8 mouse cellular contexts compared by ENCODE assay signal in genomic region chr7:97453141-97453921, GRCm38 (mm10). TPM values are rescaled to one million over a fixed set of nuclear protein-coding genes. Genes with fewer than 3 reads are reported as not detected.
DNase-seq lines count a peak whose midpoint lies in the region; ATAC-seq and TF ChIP-seq lines count a peak whose summit lies in the region.

No protein-coding gene starts in this region.

- intact Hi-C loops in heart, postnatal 36 days (cut with DNase I) = no loop called here
- intact Hi-C loops in left cerebral cortex, postnatal 36 days (cut with DNase I) = no loop called here

- H3K4me2 ChIP-seq in limb, embryonic 11.5 days (ENCODE audit: low read depth, severe bottlenecking) = peak overlapping the region; percentile 79
- peak overlapping the region; percentile 59 for H3K4me2 ChIP-seq in midbrain, embryonic 12.5 days (replicated peaks)
- H3K4me2 ChIP-seq in stomach, postnatal 0 days (replicated peaks; ENCODE audit: low read depth) = peak overlapping the region; percentile 92

- no peaks in the 10 kb centered on the region for H3K36me3 ChIP-seq in limb, embryonic 11.5 days (ENCODE audit: control insufficient read depth, insufficient read depth, low read length)
- no peaks in the 10 kb centered on the region for H3K36me3 ChIP-seq in midbrain, embryonic 12.5 days
- H3K36me3 ChIP-seq in stomach, postnatal 0 days (ENCODE audit: control insufficient read depth, insufficient read depth, low read length) = peaks cover 4% of the 10 kb centered on the region; the same call in 1 of the 2 replicates

- TF ChIP-seq EP300 in stomach, postnatal 0 days (optimal IDR thresholded peaks at IDR 0.05) = no peak

- 5% methylated on average over 27 of the region's 27 CpGs for WGBS in limb, embryonic 11.5 days
- 12% methylated on average over 27 of the region's 27 CpGs for WGBS in midbrain, embryonic 12.5 days
- WGBS in stomach, postnatal 0 days = 2% methylated on average over 27 of the region's 27 CpGs

- DNase-seq in layer of hippocampus, adult 2 months (ENCODE audit: low spot score in 2 of 2) = no peak
- DNase-seq in layer of hippocampus, adult 9-10 months (ENCODE audit: low spot score) = no peak
- peak; percentile 17 for DNase-seq in embryo, embryonic 11.5 days (ENCODE audit: low read depth, low spot score)
- DNase-seq in heart, postnatal 36 days = peak; percentile 9 to 10
- DNase-seq in limb, embryonic 11.5 days (ENCODE audit: low spot score) = peak; percentile 57
- peak; percentile 68 for DNase-seq in stomach, postnatal 0 days (ENCODE audit: low spot score)
- DNase-seq in left cerebral cortex, postnatal 36 days (ENCODE audit: low spot score in 2 of 2) = no peak

- peak; percentile 62 for ATAC-seq in limb, embryonic 11.5 days (ENCODE audit: insufficient number of reproducible peaks, low FRiP score, low TSS enrichment, low read depth)
- no peak for ATAC-seq in midbrain, embryonic 12.5 days (ENCODE audit: low FRiP score, low read depth)
- peak; percentile 82 for ATAC-seq in stomach, postnatal 0 days (ENCODE audit: low FRiP score, low TSS enrichment)

- H3K9me3 ChIP-seq in limb, embryonic 11.5 days (ENCODE audit: control insufficient read depth, low read length) = no peaks in the 10 kb centered on the region; the same call in 1 of the 2 replicates
- no peaks in the 10 kb centered on the region for H3K9me3 ChIP-seq in midbrain, embryonic 12.5 days
- H3K9me3 ChIP-seq in stomach, postnatal 0 days (ENCODE audit: control insufficient read depth, low read length) = no peaks in the 10 kb centered on the region

- peak overlapping the region; percentile 51 for H3K9ac ChIP-seq in limb, embryonic 11.5 days (ENCODE audit: low read length)
- peak overlapping the region; percentile 29 for H3K9ac ChIP-seq in midbrain, embryonic 12.5 days (replicated peaks)
- peak overlapping the region; percentile 72 for H3K9ac ChIP-seq in stomach, postnatal 0 days (ENCODE audit: low read length)

- peak overlapping the region; percentile 68 for H3K27ac ChIP-seq in layer of hippocampus, adult 2 months
- H3K27ac ChIP-seq in limb, embryonic 11.5 days (replicated peaks; ENCODE audit: low read depth, low read length) = no peak overlapping the region
- H3K27ac ChIP-seq in midbrain, embryonic 12.5 days (replicated peaks) = no peak overlapping the region
- H3K27ac ChIP-seq in stomach, postnatal 0 days (replicated peaks) = peak overlapping the region; percentile 91

- H3K4me1 ChIP-seq in limb, embryonic 11.5 days (ENCODE audit: control insufficient read depth, insufficient read depth, low read length) = no peaks in the 10 kb centered on the region
- H3K4me1 ChIP-seq in midbrain, embryonic 12.5 days = peaks cover 11% of the 10 kb centered on the region; the same call in 1 of the 2 replicates
- no peaks in the 10 kb centered on the region for H3K4me1 ChIP-seq in stomach, postnatal 0 days (replicated peaks; ENCODE audit: control insufficient read depth, insufficient read depth)

- H3K27me3 ChIP-seq in limb, embryonic 11.5 days (ENCODE audit: control insufficient read depth, insufficient read depth, low read length) = no peaks in the 10 kb centered on the region
- H3K27me3 ChIP-seq in midbrain, embryonic 12.5 days = peaks cover 10% of the 10 kb centered on the region; the same call in 1 of the 2 replicates
- no peaks in the 10 kb centered on the region for H3K27me3 ChIP-seq in stomach, postnatal 0 days (ENCODE audit: control insufficient read depth, insufficient read depth, low read length)

- no peak for TF ChIP-seq CTCF in layer of hippocampus, adult 2 months (conservative IDR thresholded peaks at IDR 0.05)
- no peak for TF ChIP-seq CTCF in stomach, postnatal 0 days (IDR thresholded peaks at IDR 0.05; ENCODE audit: low read depth)

- H3K4me3 ChIP-seq in layer of hippocampus, adult 2 months = peak overlapping the region; percentile 50
- H3K4me3 ChIP-seq in limb, embryonic 11.5 days (ENCODE audit: low read depth, low read length) = peak overlapping the region; percentile 32
- H3K4me3 ChIP-seq in midbrain, embryonic 12.5 days = peak overlapping the region; percentile 35
- H3K4me3 ChIP-seq in stomach, postnatal 0 days (ENCODE audit: low read depth, low read length) = peak overlapping the region; percentile 53

RNA-seq across cellular contexts. Expression of gene Kctd14, which starts 2.2 kb away (rescaled TPM):
- 1 to 10 TPM; 4.7 to 5.3 TPM for total RNA-seq in layer of hippocampus, adult 2 months (2021)
- not detected for total RNA-seq in heart, postnatal 36 days (2021)
- polyA plus RNA-seq in limb, embryonic 11.5 days (2014; fragmentation: Nextera tagmentation; extraction: Ambion mirVana) = 0.65 and 1.6 TPM in 2 replicates
- polyA plus RNA-seq in midbrain, embryonic 12.5 days (2016; fragmentation: Nextera tagmentation; extraction: Ambion mirVana) = 0.96 and 1.4 TPM in 2 replicates
- 32.4 and 33.2 TPM in 2 replicates for polyA plus RNA-seq in stomach, postnatal 0 days (2015; fragmentation: Nextera tagmentation; extraction: Ambion mirVana)
- total RNA-seq in left cerebral cortex, postnatal 36 days (2021) = 1 to 10 TPM; 3.2 to 3.6 TPM

RNA-seq across cellular contexts. Expression of gene Ints4, which starts 27.4 kb away (rescaled TPM):
- total RNA-seq in layer of hippocampus, adult 2 months (2021) = 10 to 100 TPM; 28.1 to 31.9 TPM
- total RNA-seq in heart, postnatal 36 days (2021) = 10 to 100 TPM; 48.1 to 53.0 TPM
- polyA plus RNA-seq in limb, embryonic 11.5 days (2014; fragmentation: Nextera tagmentation; extraction: Ambion mirVana) = 70.7 and 73.2 TPM in 2 replicates
- 50.1 and 53.3 TPM in 2 replicates for polyA plus RNA-seq in midbrain, embryonic 12.5 days (2016; fragmentation: Nextera tagmentation; extraction: Ambion mirVana)
- 21.9 and 26.7 TPM in 2 replicates for polyA plus RNA-seq in stomach, postnatal 0 days (2015; fragmentation: Nextera tagmentation; extraction: Ambion mirVana)
- 10 to 100 TPM; 28.5 to 32.6 TPM for total RNA-seq in left cerebral cortex, postnatal 36 days (2021)

RNA-seq across cellular contexts. Expression of gene Thrsp, which starts 35.8 kb away (rescaled TPM):
- 10 to 100 TPM; 40.0 to 40.6 TPM for total RNA-seq in layer of hippocampus, adult 2 months (2021)
- 10 to 100 TPM; 43.7 to 50.9 TPM for total RNA-seq in heart, postnatal 36 days (2021)
- 0.27 TPM in 1 of 2 replicates, not detected in the other for polyA plus RNA-seq in limb, embryonic 11.5 days (2014; fragmentation: Nextera tagmentation; extraction: Ambion mirVana)
- 0.37 and 0.65 TPM in 2 replicates for polyA plus RNA-seq in midbrain, embryonic 12.5 days (2016; fragmentation: Nextera tagmentation; extraction: Ambion mirVana)
- 1.4 and 1.5 TPM in 2 replicates for polyA plus RNA-seq in stomach, postnatal 0 days (2015; fragmentation: Nextera tagmentation; extraction: Ambion mirVana)
- 10 to 100 TPM; 18.7 to 23.4 TPM for total RNA-seq in left cerebral cortex, postnatal 36 days (2021)

RNA-seq across cellular contexts. Expression of gene Ndufc2, which starts 53.5 kb away (rescaled TPM):
- total RNA-seq in layer of hippocampus, adult 2 months (2021) = 100 to 1,000 TPM; 206 to 221 TPM
- total RNA-seq in heart, postnatal 36 days (2021) = 100 to 1,000 TPM; 475 to 537 TPM
- 337 and 342 TPM in 2 replicates for polyA plus RNA-seq in limb, embryonic 11.5 days (2014; fragmentation: Nextera tagmentation; extraction: Ambion mirVana)
- polyA plus RNA-seq in midbrain, embryonic 12.5 days (2016; fragmentation: Nextera tagmentation; extraction: Ambion mirVana) = 344 and 345 TPM in 2 replicates
- polyA plus RNA-seq in stomach, postnatal 0 days (2015; fragmentation: Nextera tagmentation; extraction: Ambion mirVana) = 415 and 439 TPM in 2 replicates
- total RNA-seq in left cerebral cortex, postnatal 36 days (2021) = 100 to 1,000 TPM; 202 to 220 TPM

Comparison
In these comparisons a context has a peak if more than half of its experiments do, and no peak if none do; other contexts are left out.
1. DNase-seq: peak in embryo, embryonic 11.5 days (single experiment), heart, postnatal 36 days (2 of 2), limb, embryonic 11.5 days (single experiment) and stomach, postnatal 0 days (single experiment); none in layer of hippocampus, adult 2 months (0 of 2), layer of hippocampus, adult 9-10 months (single experiment) and left cerebral cortex, postnatal 36 days (0 of 2).
2. H3K27ac ChIP-seq: peak in layer of hippocampus, adult 2 months (single experiment) and stomach, postnatal 0 days (single experiment); none in limb, embryonic 11.5 days (single experiment) and midbrain, embryonic 12.5 days (single experiment).
3. Peak in every context shown above with its lines, with median percentiles within 50 percentile points of each other: H3K4me3 ChIP-seq, H3K4me2 ChIP-seq and H3K9ac ChIP-seq.